Mouse (Mus musculus): ENCODE measurements around the gene Pigw. TPM values are rescaled to one million over a fixed set of nuclear protein-coding genes. Genes with fewer than 3 reads are reported as not detected.
A peak's percentile ranks its signal among the peaks of the same experiment; 100 is the strongest.
"Not testable (repeated sequence)": the region's sequence is repeated elsewhere in the genome, so short reads cannot be mapped to it uniquely, and the experiment has no call there.

Gene Pigw
- total and polyA plus RNA-seq, 3 experiments = 2.3 to 6.3 (median 5.6) TPM

DNA sequence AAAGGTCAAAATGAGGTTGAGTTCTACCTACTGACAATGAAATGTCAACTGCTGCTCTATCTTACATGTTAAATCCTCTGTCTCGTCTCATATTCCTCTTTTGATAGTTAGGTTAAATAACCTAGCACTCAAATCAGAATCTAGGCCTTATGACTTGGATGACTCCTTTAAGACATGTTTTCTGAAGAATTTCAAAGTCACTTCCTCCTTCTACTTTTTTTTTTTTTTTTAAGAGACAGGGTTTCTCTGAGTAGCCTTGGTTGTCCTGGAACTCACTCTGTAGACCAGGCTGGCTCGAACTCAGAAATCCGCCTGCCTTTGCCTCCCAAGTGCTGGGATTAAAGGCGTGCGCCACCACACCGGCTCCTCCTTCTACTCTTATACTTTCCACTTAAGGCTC is 24.8 kb downstream of the Pigw start:
- H3K36me3 ChIP-seq (ENCODE audit: control insufficient read depth, insufficient read depth, low read length) = peaks cover 8% of the 10 kb centered on the region
- no peak overlapping the region for H3K27ac ChIP-seq
- H3K4me3 ChIP-seq = no peak overlapping the region
- intact Hi-C loops (cut with DNase I) = no loop called here
- no peak for DNase-seq
- TF ChIP-seq POLR2A (IDR thresholded peaks at IDR 0.05; ENCODE audit: insufficient read depth, low read depth, low read length) (no peak), CTCF (IDR thresholded peaks at IDR 0.05) (no peak), EP300 (IDR thresholded peaks at IDR 0.05; ENCODE audit: insufficient read depth, low read depth, low read length) (no peak)
- H3K79me2 ChIP-seq (replicated peaks; ENCODE audit: control insufficient read depth, insufficient read depth, low read length) = no peaks in the 10 kb centered on the region
- no peaks in the 10 kb centered on the region for H3K27me3 ChIP-seq (ENCODE audit: control insufficient read depth, insufficient read depth, low read length)
- no peak overlapping the region for H3K9ac ChIP-seq (ENCODE audit: low read depth, low read length)
- 95% methylated on average over 6 of the region's 6 CpGs for WGBS
- H3K4me1 ChIP-seq (ENCODE audit: control insufficient read depth, insufficient read depth, low read length) = no peaks in the 10 kb centered on the region

GRCm38 (mm10) chr11:84847475-84848090 is 32.5 kb downstream of the Pigw start:
- TF ChIP-seq CTCF (IDR thresholded peaks at IDR 0.05) (no peak), POLR2A (IDR thresholded peaks at IDR 0.05; ENCODE audit: insufficient read depth, low read depth, low read length) (no peak), EP300 (IDR thresholded peaks at IDR 0.05; ENCODE audit: insufficient read depth, low read depth, low read length) (no peak)
- 84% methylated on average over 7 of the region's 7 CpGs for WGBS
- no peak for DNase-seq
- Histone ChIP-seq H3K4me1 (ENCODE audit: control insufficient read depth, insufficient read depth, low read length) (no peaks in the 10 kb centered on the region), H3K79me2 (replicated peaks; ENCODE audit: control insufficient read depth, insufficient read depth, low read length) (no peaks in the 10 kb centered on the region; the same call in 1 of the 2 replicates), H3K27me3 (ENCODE audit: control insufficient read depth, insufficient read depth, low read length) (no peaks in the 10 kb centered on the region), H3K27ac (no peak overlapping the region), H3K9ac (ENCODE audit: low read depth, low read length) (no peak overlapping the region), H3K36me3 (ENCODE audit: control insufficient read depth, insufficient read depth, low read length) (no peaks in the 10 kb centered on the region; the same call in 1 of the 2 replicates), H3K4me3 (no peak overlapping the region)
- intact Hi-C loops (cut with DNase I) = no loop called here

- Histone ChIP-seq H3K9ac (ENCODE audit: low read depth, low read length) (no peak overlapping the region), H3K36me3 (ENCODE audit: control insufficient read depth, insufficient read depth, low read length) (no peaks in the 10 kb centered on the region; the same call in 1 of the 2 replicates), H3K4me3 (no peak overlapping the region), H3K4me1 (ENCODE audit: control insufficient read depth, insufficient read depth, low read length) (no peaks in the 10 kb centered on the region), H3K27me3 (ENCODE audit: control insufficient read depth, insufficient read depth, low read length) (no peaks in the 10 kb centered on the region), H3K27ac (no peak overlapping the region), H3K79me2 (replicated peaks; ENCODE audit: control insufficient read depth, insufficient read depth, low read length) (no peaks in the 10 kb centered on the region; the same call in 1 of the 2 replicates)
- DNase-seq = no peak
- 97% methylated on average over 15 of the region's 15 CpGs for WGBS
- intact Hi-C loops (cut with DNase I) = no loop called here
- TF ChIP-seq EP300 (IDR thresholded peaks at IDR 0.05; ENCODE audit: insufficient read depth, low read depth, low read length) (no peak), POLR2A (IDR thresholded peaks at IDR 0.05; ENCODE audit: insufficient read depth, low read depth, low read length) (no peak), CTCF (IDR thresholded peaks at IDR 0.05) (no peak)
These were observed 33.2 kb downstream of the Pigw start for GRCm38 (mm10) chr11:84846741-84847474.

DNA sequence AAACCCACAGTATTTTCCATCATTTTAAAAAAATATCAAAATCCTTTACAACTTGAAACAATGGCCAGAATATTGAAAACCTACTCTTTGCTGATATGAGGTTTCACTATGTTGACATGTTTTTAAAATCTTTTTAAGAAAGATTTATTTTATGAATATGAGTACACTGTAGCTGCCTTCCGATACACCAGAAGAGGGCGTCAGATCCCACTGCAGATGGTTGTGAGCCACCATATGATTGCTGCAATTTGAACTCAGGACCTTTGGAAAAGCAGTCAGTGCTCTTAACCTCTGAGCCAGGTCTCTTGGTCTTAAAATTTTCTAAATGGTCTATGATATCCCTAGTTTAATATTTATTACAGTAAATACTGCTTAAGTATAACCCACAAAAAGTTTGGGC is 40.8 kb downstream of the Pigw start:
- peak; percentile 43 for TF ChIP-seq CTCF (IDR thresholded peaks at IDR 0.05)
- no peak for TF ChIP-seq POLR2A (IDR thresholded peaks at IDR 0.05; ENCODE audit: insufficient read depth, low read depth, low read length)
- intact Hi-C loops (cut with DNase I) = no loop called here
- 97% methylated on average over 2 of the region's 2 CpGs for WGBS
- H3K4me3 ChIP-seq = no peak overlapping the region
- H3K79me2 ChIP-seq (replicated peaks; ENCODE audit: control insufficient read depth, insufficient read depth, low read length) = no peaks in the 10 kb centered on the region; the same call in 1 of the 2 replicates
- DNase-seq = no peak
- H3K4me1 ChIP-seq (ENCODE audit: control insufficient read depth, insufficient read depth, low read length) = no peaks in the 10 kb centered on the region
- H3K27me3 ChIP-seq (ENCODE audit: control insufficient read depth, insufficient read depth, low read length) = no peaks in the 10 kb centered on the region
- H3K36me3 ChIP-seq (ENCODE audit: control insufficient read depth, insufficient read depth, low read length) = peaks cover 6% of the 10 kb centered on the region
- no peak overlapping the region for H3K27ac ChIP-seq
- H3K9ac ChIP-seq (ENCODE audit: low read depth, low read length) = no peak overlapping the region

GRCm38 (mm10) chr11:84829495-84829894 is 50.6 kb downstream of the Pigw start:
- WGBS = 68% methylated on average over 11 of the region's 11 CpGs
- peak overlapping the region; percentile 93 for H3K9ac ChIP-seq (ENCODE audit: low read depth, low read length)
- DNase-seq; H3K79me2 ChIP-seq (replicated peaks; ENCODE audit: control insufficient read depth, insufficient read depth, low read length); H3K4me1 ChIP-seq (ENCODE audit: control insufficient read depth, insufficient read depth, low read length); H3K27me3 ChIP-seq (ENCODE audit: control insufficient read depth, insufficient read depth, low read length): not testable (repeated sequence)
- peaks cover 11% of the 10 kb centered on the region for H3K36me3 ChIP-seq (ENCODE audit: control insufficient read depth, insufficient read depth, low read length)
- peak overlapping the region; percentile 98 for H3K27ac ChIP-seq
- intact Hi-C loops (cut with DNase I) = loop anchor here (1.0 kb wide), 1 partner anchor 41 kb away; the partner anchor contains the start of gene Ggnbp2
- H3K4me3 ChIP-seq = peak overlapping the region; percentile 99
